Mouse (Mus musculus) ES-E14 (cell line): ENCODE results near the gene Angpt4. TPM values are rescaled to one million over a fixed set of nuclear protein-coding genes. Genes with fewer than 3 reads are reported as not detected.
A peak's percentile ranks its signal among the peaks of the same experiment; 100 is the strongest.

Experiments used
- DNase-seq: peaks from one replicate; pipeline ENCODE4 v3.0.0-alpha.2; 2013; ENCODE audit warnings: low read depth, low spot score
- H3K27ac ChIP-seq: 2 replicates; pipeline ENCODE4 v1.5.1; 2012; ENCODE audit warnings: low read depth, mild to moderate bottlenecking, low read length, moderate library complexity, mixed read lengths; ENCODE audit not compliant: poor library complexity, insufficient read depth, severe bottlenecking
- H3K36me3 ChIP-seq: 2 replicates; pipeline ENCODE4 v1.6.1; 2012; ENCODE audit warnings: mild to moderate bottlenecking, low read length, moderate library complexity, mixed read lengths; ENCODE audit not compliant: control insufficient read depth, poor library complexity, insufficient read depth, severe bottlenecking
- H3K4me1 ChIP-seq, 2 experiments: fragments of 150-350 bp in 1 of 2; sonication (generic) in 1 of 2; 2 replicates each; pipeline ENCODE4 v1.6.1; 2012; ENCODE audit warnings: low read length in 2 of 2, mild to moderate bottlenecking in 1 of 2, mixed read lengths in 1 of 2; ENCODE audit not compliant: control insufficient read depth in 2 of 2, insufficient read depth in 2 of 2, poor library complexity in 1 of 2
- H3K4me3 ChIP-seq, 2 experiments: fragments of 150-350 bp in 1 of 2; sonication (generic) in 1 of 2; 2 replicates each; pipeline ENCODE4 v1.5.1; 2012; ENCODE audit warnings: low read length in 2 of 2, low read depth in 1 of 2, mild to moderate bottlenecking in 1 of 2, mixed read lengths in 1 of 2; ENCODE audit not compliant: insufficient read depth in 1 of 2, poor library complexity in 1 of 2, severe bottlenecking in 1 of 2
- H3K9ac ChIP-seq: 2 replicates; pipeline ENCODE4 v1.6.1; 2012; ENCODE audit warnings: low read depth, mild to moderate bottlenecking, low read length, mixed read lengths; ENCODE audit not compliant: poor library complexity, insufficient read depth, severe bottlenecking
- H3K9me3 ChIP-seq: fragments of 150-350 bp; sonication (generic); 2 replicates; pipeline ENCODE4 v1.6.1; 2012; ENCODE audit warnings: low read depth, mild to moderate bottlenecking, low read length; ENCODE audit not compliant: control insufficient read depth, insufficient read depth
- CHD2 ChIP-seq: IDR thresholded peaks from 2 replicates; pipeline ENCODE4 v1.6.1; 2014; ENCODE audit warnings: mild to moderate bottlenecking, low read depth, low read length, inconsistent platforms
- HCFC1 ChIP-seq: IDR thresholded peaks from 2 replicates; pipeline ENCODE4 v1.6.1; 2012; ENCODE audit warnings: low read length, inconsistent platforms, borderline replicate concordance; ENCODE audit not compliant: insufficient read depth
- MAFK ChIP-seq: IDR thresholded peaks from 2 replicates; pipeline ENCODE4 v1.6.1; 2014; ENCODE audit warnings: mild to moderate bottlenecking, low read depth, low read length, inconsistent platforms; ENCODE audit not compliant: insufficient read depth
- ZC3H11A ChIP-seq: IDR thresholded peaks from 2 replicates; pipeline ENCODE4 v1.6.1; 2012; ENCODE audit warnings: low read depth, mild to moderate bottlenecking, inconsistent platforms, low read length, borderline replicate concordance
- ZNF384 ChIP-seq: IDR thresholded peaks from 2 replicates; pipeline ENCODE4 v1.6.1; 2012; ENCODE audit warnings: low read depth, low read length, inconsistent platforms
- in situ Hi-C, 2 experiments: fragments of 600-800 bp; cut with MboI; formaldehyde crosslinking; loops; one replicate each; pipeline ENCODE4 v1.15.1; 2025; ENCODE audit warnings: low sequenced_read_pairs in 2 of 2, inconsistent platforms in 1 of 2; ENCODE audit not compliant: unreplicated experiment in 2 of 2
- total RNA-seq: library from RNA; depleted of rRNA; stranded (reverse); fragments of 300-350 nt; gene quantifications from 2 replicates; pipeline ENCODE4 v1.2.3, GENCODE M21; 2012; rRNA removed

The Angpt4 gene
- total RNA-seq, 1 experiment = 0.98 TPM

DNA sequence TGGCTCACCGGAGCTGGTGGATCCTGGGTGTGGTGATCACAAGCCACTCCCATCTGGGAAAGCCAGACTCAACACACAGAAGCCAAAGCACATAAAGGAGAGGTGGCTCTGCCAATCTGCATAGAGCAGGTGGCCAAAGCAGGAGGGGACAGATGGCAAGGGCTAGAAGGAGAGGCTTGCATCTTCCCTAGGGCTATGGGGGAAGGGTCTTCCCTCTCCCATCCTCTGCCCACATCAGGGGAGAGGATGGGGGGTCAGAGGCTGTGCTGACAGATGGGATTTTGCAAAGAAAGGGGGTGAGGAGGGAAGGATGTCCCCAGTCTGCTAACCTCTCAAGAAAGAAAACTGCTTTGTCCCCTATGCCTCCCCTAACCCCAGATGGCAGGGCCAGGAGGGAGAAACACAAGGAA, 80.0 kb downstream of the Angpt4 start:
- Histone ChIP-seq H3K4me3 (no peak overlapping the region), H3K9me3 (no peaks in the 10 kb centered on the region), H3K4me1 (peaks cover 5 to 24% of the 10 kb centered on the region in 2 experiments), H3K36me3 (no peaks in the 10 kb centered on the region), H3K27ac (0 out of 2 replicates have a peak overlapping the region, but pooled peaks have one; percentile 31), H3K9ac (no peak overlapping the region)
- no peak for DNase-seq
- in situ Hi-C loops = loop anchor here in 1 of 2 experiments (10.0 kb wide), 1 partner anchor 116 kb away; no protein-coding TSS in a partner anchor
- TF ChIP-seq ZNF384 = no peak
- TF ChIP-seq HCFC1 = no peak
- no peak for TF ChIP-seq CHD2
- TF ChIP-seq MAFK = no peak
- TF ChIP-seq ZC3H11A = no peak

- in situ Hi-C loops = loop anchor here in 1 of 2 experiments (10.0 kb wide), 1 partner anchor 117 kb away; no protein-coding TSS in a partner anchor
- no peaks in the 10 kb centered on the region for H3K9me3 ChIP-seq
- peaks cover 5 to 25% of the 10 kb centered on the region in 2 experiments for H3K4me1 ChIP-seq
- TF ChIP-seq HCFC1 (no peak), ZNF384 (no peak), CHD2 (no peak), MAFK (no peak), ZC3H11A (no peak)
- H3K36me3 ChIP-seq = no peaks in the 10 kb centered on the region
- H3K9ac ChIP-seq = no peak overlapping the region
- H3K27ac ChIP-seq = no peak overlapping the region
- DNase-seq = no peak
- no peak overlapping the region for H3K4me3 ChIP-seq
Observed at GRCm38 (mm10) chr2:151991446-151991845, 80.4 kb downstream of the Angpt4 start.

DNA sequence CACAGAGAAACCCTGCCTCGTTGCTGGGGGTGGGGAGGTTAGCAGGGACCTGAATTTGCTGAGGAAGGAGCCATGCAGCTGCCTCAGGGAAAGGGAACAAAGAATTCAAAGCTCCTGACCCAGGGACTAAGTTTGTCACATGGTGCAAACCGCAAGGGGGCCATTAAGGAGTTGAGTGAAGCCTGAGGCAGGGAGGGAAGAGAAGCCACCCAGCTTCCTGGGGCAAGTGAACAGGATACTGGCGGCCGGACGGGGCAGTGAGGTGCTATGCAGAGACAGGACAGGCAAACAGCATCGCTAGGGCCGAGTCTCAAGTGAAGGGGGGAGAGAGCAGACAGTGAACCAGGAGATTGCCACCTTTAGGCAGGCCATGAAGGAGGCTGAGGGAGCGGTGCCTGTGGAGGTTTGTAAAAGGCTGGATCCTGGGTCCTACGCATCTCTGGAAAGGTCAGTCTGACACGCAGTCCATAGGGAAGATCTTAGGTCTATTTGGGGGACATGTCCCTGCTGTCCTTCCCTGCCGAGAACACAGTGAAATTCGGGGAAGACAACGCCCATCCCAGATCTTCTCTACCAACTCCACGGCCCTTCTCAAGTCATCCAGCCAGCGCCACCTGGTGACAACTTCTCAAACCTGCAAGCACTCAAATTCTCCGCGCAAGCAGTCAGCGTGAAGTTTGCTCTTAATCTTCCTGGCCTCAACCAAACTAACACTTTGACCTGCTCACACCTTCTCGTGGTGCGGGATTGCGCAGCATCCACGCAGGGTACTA, 83.5 kb downstream of the Angpt4 start:
- in situ Hi-C loops = loop anchor here in 1 of 2 experiments (10.0 kb wide), 1 partner anchor 120 kb away; no protein-coding TSS in a partner anchor
- no peak overlapping the region for H3K4me3 ChIP-seq
- H3K9ac ChIP-seq = 0 out of 2 replicates have a peak overlapping the region, but pooled peaks have one; percentile 23

More for the DNA sequence above, 83.5 kb downstream of the Angpt4 start:
- 0 out of 2 replicates have a peak overlapping the region, but pooled peaks have one; percentile 15 for H3K27ac ChIP-seq
- DNase-seq = peak; percentile 79
- H3K4me1 ChIP-seq = peaks cover 17 to 36% of the 10 kb centered on the region in 2 experiments
- no peaks in the 10 kb centered on the region for H3K36me3 ChIP-seq
- TF ChIP-seq ZC3H11A = 0 out of 2 replicates have a peak, but pooled peaks have one; percentile 9
- no peak for TF ChIP-seq MAFK
- H3K9me3 ChIP-seq = no peaks in the 10 kb centered on the region

Other genes with a start within 250 kb of the Angpt4 start
- 0.13 TPM in 1 of 2 replicates, not detected in the other for gene Rad21l, start 242.7 kb upstream of the Angpt4 start, total RNA-seq
- 0.40 and 0.85 TPM in 2 replicates for gene Tmem74b, start 209.2 kb upstream of the Angpt4 start, total RNA-seq
- gene Psmf1, start 167.0 kb upstream of the Angpt4 start, total RNA-seq = 15.4 and 21.7 TPM in 2 replicates
- 0.18 and 0.37 TPM in 2 replicates for gene Rspo4, start 68.3 kb upstream of the Angpt4 start, total RNA-seq
- 5.8 and 6.3 TPM in 2 replicates for gene Fam110a, start 69.0 kb downstream of the Angpt4 start, total RNA-seq
- 4.4 and 7.3 TPM in 2 replicates for gene Slc52a3, start 85.3 kb downstream of the Angpt4 start, total RNA-seq
- gene Scrt2, start 170.3 kb downstream of the Angpt4 start, total RNA-seq = 0.04 and 0.37 TPM in 2 replicates
- gene Srxn1, start 194.3 kb downstream of the Angpt4 start, total RNA-seq = 16.0 and 18.3 TPM in 2 replicates
- 22.4 and 54.6 TPM in 2 replicates for gene Tcf15, start 232.4 kb downstream of the Angpt4 start, total RNA-seq